Mouse (Mus musculus) C2C12 (cell line): ENCODE measurements around the gene Pitpna.

ENCODE experiments used
- CEBPB ChIP-seq: IDR thresholded peaks from one replicate; pipeline ENCODE4 v1.6.1; 2011; ENCODE audit warnings: low read depth, mild to moderate bottlenecking, control low read depth, moderate library complexity
- CTCF ChIP-seq: IDR thresholded peaks from one replicate; pipeline ENCODE4 v1.5.1; 2011; ENCODE audit not compliant: control insufficient read depth, insufficient read depth, insufficient read length
- FOSL1 ChIP-seq: IDR thresholded peaks from one replicate; pipeline ENCODE4 v1.8.0; 2011; ENCODE audit warnings: mild to moderate bottlenecking, low read length; ENCODE audit not compliant: poor library complexity, insufficient read depth, severe bottlenecking
- MAX ChIP-seq: IDR thresholded peaks from one replicate; pipeline ENCODE4 v1.6.1; 2011; ENCODE audit warnings: mild to moderate bottlenecking, control low read depth
- MYOD1 ChIP-seq: IDR thresholded peaks from one replicate; pipeline ENCODE4 v1.6.1; 2011; ENCODE audit warnings: low read depth; ENCODE audit not compliant: control insufficient read depth, insufficient read length
- USF1 ChIP-seq: IDR thresholded peaks from one replicate; pipeline ENCODE4 v1.6.1; 2011; ENCODE audit warnings: low read depth, mild to moderate bottlenecking, control low read depth, moderate library complexity

GRCm38 (mm10) chr11:75656621-75657590, 69.0 kb downstream of the Pitpna start:
- TF ChIP-seq CTCF (no peak), CEBPB (no peak), MYOD1 (no peak), USF1 (no peak), FOSL1 (no peak), MAX (no peak)
